15 mouse cellular contexts compared by ENCODE assay signal in genomic region chr9:84394536-84395314, GRCm38 (mm10).
DNase-seq lines count a peak whose midpoint lies in the region; ATAC-seq and TF ChIP-seq lines count a peak whose summit lies in the region.
"Had no signal": no experiment of that assay in that cellular context is flagged by ENCODE, and none has a peak within 500 bp of the region (broad histone marks: within the 10 kb centered on the region; RNA-seq: fewer than 3 reads in every experiment).

No protein-coding gene starts in this region.

- peak; percentile 1 to 7 for DNase-seq in frontal cortex, adult 2 months (ENCODE audit: extremely low spot score in 1 of 2, low spot score in 1 of 2)
- DNase-seq in frontal cortex, postnatal 14 days (ENCODE audit: low spot score in 2 of 2) = no peak
- peak; percentile 13 for DNase-seq in liver, adult 2 months (ENCODE audit: extremely low read depth, low read depth, low spot score)
- DNase-seq in liver, embryonic 11.5 days (ENCODE audit: low spot score) = no peak
- peak; percentile 5 for DNase-seq in lung, adult 2 months
- DNase-seq in skeletal muscle tissue, adult 2 months (ENCODE audit: low read depth, low spot score) = peak; percentile 9
- DNase-seq in thymus, adult 18-20 months = no peak
- DNase-seq: embryo, embryonic 11 days; right cerebral cortex, postnatal 14 days had no signal

- 86% methylated on average over 3 of the region's 3 CpGs for WGBS in liver, adult 2 months
- WGBS in liver, embryonic 11.5 days = 78% methylated on average over 3 of the region's 3 CpGs
- 56% methylated on average over 3 of the region's 3 CpGs for WGBS in lung, adult 2 months
- WGBS in intestine, postnatal 0 days = 67% methylated on average over 3 of the region's 3 CpGs

- H3K36me3 ChIP-seq in liver, adult 2 months (ENCODE audit: control insufficient read depth, insufficient read depth, low read length) = no peaks in the 10 kb centered on the region
- no peaks in the 10 kb centered on the region for H3K36me3 ChIP-seq in liver, embryonic 11.5 days (ENCODE audit: control insufficient read depth, insufficient read depth, low read length)
- H3K36me3 ChIP-seq in intestine, postnatal 0 days (ENCODE audit: control insufficient read depth, insufficient read depth) = no peaks in the 10 kb centered on the region
- H3K36me3 ChIP-seq: limb, embryonic 12.5 days; midbrain, embryonic 10.5 days; neural tube, embryonic 13.5 days; stomach, embryonic 15.5 days had no signal

- no peaks in the 10 kb centered on the region for H3K4me1 ChIP-seq in liver, adult 2 months (ENCODE audit: control insufficient read depth, insufficient read depth, low read length)
- no peaks in the 10 kb centered on the region for H3K4me1 ChIP-seq in liver, embryonic 11.5 days (replicated peaks; ENCODE audit: control insufficient read depth, insufficient read depth, low read length)
- no peaks in the 10 kb centered on the region for H3K4me1 ChIP-seq in lung, adult 2 months (ENCODE audit: control insufficient read depth, insufficient read depth, low read length)
- H3K4me1 ChIP-seq in intestine, postnatal 0 days (replicated peaks; ENCODE audit: control insufficient read depth, insufficient read depth, low read length) = no peaks in the 10 kb centered on the region
- H3K4me1 ChIP-seq: limb, embryonic 12.5 days; midbrain, embryonic 10.5 days; neural tube, embryonic 13.5 days; stomach, embryonic 15.5 days had no signal

- H3K4me3 ChIP-seq in liver, adult 2 months (ENCODE audit: insufficient read depth, low read depth, low read length) = no peak overlapping the region
- H3K4me3 ChIP-seq in liver, embryonic 11.5 days (ENCODE audit: low read depth, low read length) = no peak overlapping the region
- H3K4me3 ChIP-seq in lung, adult 2 months (replicated peaks; ENCODE audit: extremely low read depth, low read depth, low read length) = no peak overlapping the region
- no peak overlapping the region for H3K4me3 ChIP-seq in intestine, postnatal 0 days (ENCODE audit: low read depth, low read length)
- H3K4me3 ChIP-seq: limb, embryonic 12.5 days; midbrain, embryonic 10.5 days; neural tube, embryonic 13.5 days; stomach, embryonic 15.5 days had no signal

- no peak overlapping the region for H3K27ac ChIP-seq in liver, adult 2 months (replicated peaks; ENCODE audit: insufficient read depth, low read depth, low read length)
- no peak overlapping the region for H3K27ac ChIP-seq in liver, embryonic 11.5 days (ENCODE audit: low read depth, low read length)
- H3K27ac ChIP-seq in intestine, postnatal 0 days (ENCODE audit: low read depth, low read length) = no peak overlapping the region
- H3K27ac ChIP-seq: limb, embryonic 12.5 days; midbrain, embryonic 10.5 days; neural tube, embryonic 13.5 days; stomach, embryonic 15.5 days had no signal

- no peak overlapping the region for H3K9ac ChIP-seq in liver, adult 2 months (ENCODE audit: low read depth, low read length)
- no peak overlapping the region for H3K9ac ChIP-seq in liver, embryonic 11.5 days (ENCODE audit: low read depth, low read length)
- no peak overlapping the region for H3K9ac ChIP-seq in intestine, postnatal 0 days (ENCODE audit: low read depth, low read length)
- H3K9ac ChIP-seq: limb, embryonic 12.5 days; neural tube, embryonic 13.5 days; stomach, embryonic 15.5 days had no signal

- no peaks in the 10 kb centered on the region for H3K9me3 ChIP-seq in liver, embryonic 11.5 days (ENCODE audit: control insufficient read depth, low read length)
- no peaks in the 10 kb centered on the region for H3K9me3 ChIP-seq in intestine, postnatal 0 days (ENCODE audit: control insufficient read depth)
- H3K9me3 ChIP-seq: limb, embryonic 12.5 days; midbrain, embryonic 10.5 days; neural tube, embryonic 13.5 days; stomach, embryonic 15.5 days had no signal

- no peaks in the 10 kb centered on the region for H3K27me3 ChIP-seq in liver, adult 2 months (ENCODE audit: control insufficient read depth, insufficient read depth, low read length)
- H3K27me3 ChIP-seq in liver, embryonic 11.5 days (replicated peaks; ENCODE audit: control insufficient read depth, insufficient read depth, low read length) = no peaks in the 10 kb centered on the region
- no peaks in the 10 kb centered on the region for H3K27me3 ChIP-seq in intestine, postnatal 0 days (replicated peaks; ENCODE audit: control insufficient read depth, insufficient read depth, low read length)
- H3K27me3 ChIP-seq: CH12.LX; limb, embryonic 12.5 days; neural tube, embryonic 13.5 days; stomach, embryonic 15.5 days had no signal

- TF ChIP-seq CTCF in liver, adult 2 months (IDR thresholded peaks at IDR 0.05; ENCODE audit: low read depth, low read length) = no peak
- no peak for TF ChIP-seq CTCF in lung, adult 2 months (IDR thresholded peaks at IDR 0.05; ENCODE audit: insufficient read depth, low read length)
- no peak for TF ChIP-seq CTCF in intestine, postnatal 0 days (IDR thresholded peaks at IDR 0.05; ENCODE audit: low read depth)

- H3K79me2 ChIP-seq in liver, adult 2 months (ENCODE audit: control insufficient read depth, insufficient read depth, low read length) = no peaks in the 10 kb centered on the region

- H3K4me2 ChIP-seq in liver, embryonic 11.5 days = no peak overlapping the region
- H3K4me2 ChIP-seq in intestine, postnatal 0 days (replicated peaks; ENCODE audit: low read depth) = no peak overlapping the region
- H3K4me2 ChIP-seq: limb, embryonic 12.5 days; neural tube, embryonic 13.5 days; stomach, embryonic 15.5 days had no signal

- no peak for TF ChIP-seq POLR2A in liver, adult 2 months (IDR thresholded peaks at IDR 0.05; ENCODE audit: extremely low read depth, insufficient read depth, low read length)
- no peak for TF ChIP-seq POLR2A in lung, adult 2 months (IDR thresholded peaks at IDR 0.05; ENCODE audit: borderline replicate concordance, extremely low read depth, low read depth, low read length)

- ATAC-seq in liver, embryonic 11.5 days (replicated peaks; ENCODE audit: low FRiP score) = no peak
- ATAC-seq in intestine, postnatal 0 days = no peak

Comparison
In these comparisons a context has a peak if more than half of its experiments do, and no peak if none do; other contexts are left out.
1. DNase-seq: peak in frontal cortex, adult 2 months (2 of 2), liver, adult 2 months (single experiment), lung, adult 2 months (single experiment) and skeletal muscle tissue, adult 2 months (single experiment); none in frontal cortex, postnatal 14 days (0 of 2), liver, embryonic 11.5 days (single experiment) and thymus, adult 18-20 months (0 of 2).